Mouse (Mus musculus): ENCODE data around the gene Gm10271.
A peak's percentile ranks its signal among the peaks of the same experiment; 100 is the strongest.

Gm10271 gene

DNA sequence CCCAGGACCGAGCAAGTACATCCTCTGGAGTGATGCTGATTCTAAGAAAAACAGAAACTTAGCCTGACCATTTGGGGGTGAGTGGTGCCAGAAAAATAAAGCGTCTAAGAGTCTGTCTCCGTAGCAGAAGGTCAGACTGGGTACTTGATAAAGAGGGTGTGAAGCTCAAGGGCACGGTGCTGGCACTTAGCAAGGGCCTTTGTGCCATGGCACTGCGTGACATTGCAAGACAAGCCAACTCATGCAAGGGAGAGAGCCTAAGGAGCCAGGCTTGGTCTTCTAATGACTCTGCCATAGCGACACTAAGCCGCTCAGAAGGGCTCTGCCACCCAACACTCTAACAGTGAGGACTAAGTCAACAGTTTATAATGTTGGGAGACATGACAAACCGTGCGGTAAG lies 6.4 kb upstream of the Gm10271 start:
- no peak for DNase-seq (ENCODE audit: low spot score)

DNA sequence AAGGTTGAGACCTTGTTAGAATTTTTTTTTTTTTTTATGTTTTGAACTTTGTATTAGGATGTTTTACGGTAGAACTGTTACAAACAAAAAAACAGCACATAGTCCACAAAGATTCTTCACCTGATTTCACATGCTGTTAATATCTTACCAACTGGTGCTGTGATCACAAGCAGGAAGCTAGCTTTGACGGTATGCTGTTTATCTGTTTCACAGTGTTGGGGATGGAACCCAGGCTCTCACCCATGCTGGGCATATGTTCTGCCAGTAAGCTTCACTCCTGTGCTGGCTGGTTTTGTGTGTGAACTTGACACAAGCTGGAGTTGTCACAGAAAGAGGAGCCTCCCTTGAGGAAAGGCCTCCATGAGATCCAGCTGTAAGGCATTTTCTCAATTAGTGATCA lies 5.4 kb upstream of the Gm10271 start:
- no peak for DNase-seq (ENCODE audit: low spot score)

DNA sequence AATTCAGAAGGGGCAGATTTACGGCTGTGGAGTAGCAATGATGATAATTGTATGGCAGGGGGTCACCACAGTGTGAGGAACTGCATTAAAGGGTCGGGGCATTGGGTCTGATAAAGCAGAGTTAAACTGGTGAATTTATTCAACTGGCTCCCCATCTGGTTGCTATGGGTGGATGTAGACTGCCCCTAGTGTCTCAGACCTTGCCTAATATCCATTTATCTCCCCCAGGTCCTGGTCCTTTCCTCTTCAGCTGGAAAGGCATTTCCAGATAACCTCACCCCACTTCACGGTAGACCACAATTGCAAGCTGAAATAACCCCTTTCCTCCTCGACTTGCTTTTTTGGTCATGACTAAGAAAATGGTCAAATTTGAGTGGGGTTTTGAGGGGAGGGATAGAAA lies 5.0 kb upstream of the Gm10271 start:
- no peak for DNase-seq (ENCODE audit: low spot score)

DNA sequence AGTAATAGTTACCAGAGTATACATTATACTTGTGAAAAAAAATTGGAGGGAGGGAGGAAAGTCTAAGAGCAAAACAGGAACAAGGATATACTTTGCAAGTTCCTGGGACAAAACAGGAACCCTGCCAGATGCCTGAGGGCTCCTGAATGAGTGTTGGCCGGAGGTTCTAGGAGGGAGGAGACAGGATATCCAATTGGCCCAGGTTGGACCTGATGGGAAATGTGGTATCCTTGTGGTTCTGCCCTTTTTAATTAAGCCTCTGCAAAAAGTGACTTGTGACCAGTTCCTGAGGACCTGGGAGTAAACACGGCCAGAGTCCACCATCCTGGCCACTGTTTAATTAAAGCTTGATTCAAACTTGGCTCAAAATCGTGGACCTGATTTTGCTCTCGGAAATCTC lies 3.7 kb downstream of the Gm10271 start:
- no peak for DNase-seq (ENCODE audit: low spot score)

DNA sequence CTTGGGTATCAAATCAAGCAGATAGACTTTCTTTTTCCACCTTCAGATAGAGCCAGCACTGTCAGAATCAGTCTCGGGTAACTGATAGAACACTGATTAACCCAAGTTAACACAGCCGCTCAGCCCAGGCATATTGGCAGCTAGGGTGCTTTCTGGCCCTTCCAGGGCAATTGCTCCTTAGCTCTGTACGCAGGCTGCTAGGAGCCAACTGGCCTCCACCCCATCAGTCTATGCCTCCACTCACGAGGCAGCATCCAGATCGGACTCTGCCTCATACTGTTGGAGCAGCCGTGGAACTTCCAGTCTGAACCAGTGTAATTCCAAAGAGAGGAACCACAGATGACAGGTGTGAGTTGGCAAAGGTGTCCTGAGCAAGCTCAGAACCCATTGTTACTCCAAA lies 6.3 kb downstream of the Gm10271 start:
- DNase-seq (ENCODE audit: low spot score): no peak

DNA sequence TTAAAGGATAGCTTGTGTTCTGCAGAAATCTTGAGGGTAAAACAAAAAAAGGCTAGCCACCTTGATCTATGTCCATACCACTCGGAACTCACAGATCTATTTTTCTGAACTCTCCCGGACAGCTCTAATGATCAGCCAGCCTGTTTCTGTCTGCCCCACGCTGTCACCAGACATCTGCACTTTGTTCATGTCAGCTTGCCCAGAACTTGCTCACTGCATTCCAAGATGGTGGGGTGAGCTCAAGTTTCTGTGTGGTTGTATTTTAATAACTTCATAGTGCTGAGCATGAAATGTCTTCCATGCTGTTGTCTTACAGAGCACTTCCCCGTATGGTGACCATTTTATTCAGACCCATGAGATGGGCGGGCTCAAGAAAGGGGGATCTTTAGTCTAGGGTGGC lies 7.1 kb downstream of the Gm10271 start:
- DNase-seq (ENCODE audit: low spot score): no peak

DNA sequence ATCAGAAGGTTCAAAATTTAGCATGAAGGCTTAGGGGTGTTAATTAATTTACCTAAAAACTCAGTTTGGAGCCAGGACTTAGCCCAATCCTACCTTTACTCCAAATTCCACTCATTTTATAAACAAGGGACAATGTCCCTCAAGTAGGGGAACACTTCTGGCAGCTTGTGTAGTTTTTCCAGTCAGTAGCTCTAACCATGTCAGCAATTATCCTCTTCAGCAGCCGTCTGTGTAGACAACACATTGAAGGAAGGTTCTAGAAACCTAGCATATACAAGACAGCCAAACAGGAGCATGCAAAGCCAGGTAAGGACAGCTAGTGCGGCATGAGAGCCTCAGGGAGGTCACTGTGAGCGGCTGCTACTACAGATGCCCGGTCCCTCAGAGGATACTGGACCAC lies 7.8 kb downstream of the Gm10271 start:
- no peak for DNase-seq (ENCODE audit: low spot score)

DNA sequence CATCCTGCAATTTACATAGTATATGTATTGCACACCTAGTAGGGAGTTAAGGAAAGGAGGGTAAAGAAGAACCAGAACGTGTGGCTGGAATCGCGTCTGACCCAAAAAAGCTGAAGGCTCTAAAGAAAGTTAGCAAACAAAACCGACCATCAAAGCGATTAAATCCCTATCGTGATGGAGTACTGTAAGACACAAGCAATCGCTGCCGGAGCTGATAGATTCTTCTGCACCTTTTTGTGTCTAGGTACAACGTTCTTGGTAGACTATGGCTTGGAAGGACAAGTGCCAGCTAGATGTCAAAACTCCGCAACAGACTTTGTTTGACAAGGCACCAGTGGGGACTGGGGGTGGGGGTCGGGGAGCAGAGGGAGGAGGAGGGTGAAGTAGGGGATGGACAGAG lies 8.3 kb downstream of the Gm10271 start:
- no peak for DNase-seq (ENCODE audit: low spot score)

DNA sequence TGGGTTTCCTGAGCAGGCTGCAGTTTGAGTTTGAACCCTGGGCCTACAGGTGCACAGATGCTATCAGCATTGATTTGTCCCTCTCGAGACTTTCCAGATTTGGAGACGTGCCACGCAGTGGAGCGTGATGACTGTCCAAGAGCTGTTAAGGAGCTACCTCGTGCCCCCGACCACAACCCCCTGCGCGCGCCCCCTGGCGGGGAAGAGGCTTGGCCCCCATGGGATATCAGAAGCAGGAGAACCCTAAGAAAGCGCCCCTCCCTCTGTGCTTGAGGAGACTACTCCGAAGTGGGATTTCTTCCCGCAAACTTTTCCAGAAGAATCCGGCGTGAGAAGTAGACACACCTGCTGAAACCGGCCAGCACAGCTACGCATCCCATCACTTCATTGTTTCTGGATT lies 9.6 kb downstream of the Gm10271 start:
- DNase-seq (ENCODE audit: low spot score): no peak

DNA sequence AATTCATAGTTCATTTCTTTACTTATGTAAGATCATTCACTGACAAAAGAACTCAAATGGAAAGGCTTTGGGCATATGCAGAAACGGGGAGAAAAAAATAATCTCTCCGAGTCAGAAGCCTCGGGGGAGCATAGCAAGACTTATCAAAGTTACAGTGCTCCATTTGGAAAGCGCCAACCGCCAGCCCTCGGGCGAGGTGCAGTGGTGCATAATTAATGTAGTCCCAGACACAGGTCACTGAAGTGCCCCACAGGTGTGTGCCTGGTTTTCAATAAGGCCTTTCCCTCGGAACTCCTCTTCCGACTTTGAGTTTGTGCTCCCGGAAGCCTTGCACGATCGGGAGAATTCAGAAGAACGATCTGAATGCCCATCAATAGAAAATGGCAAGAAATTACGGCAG lies 10.3 kb downstream of the Gm10271 start:
- DNase-seq (ENCODE audit: low spot score): no peak

DNA sequence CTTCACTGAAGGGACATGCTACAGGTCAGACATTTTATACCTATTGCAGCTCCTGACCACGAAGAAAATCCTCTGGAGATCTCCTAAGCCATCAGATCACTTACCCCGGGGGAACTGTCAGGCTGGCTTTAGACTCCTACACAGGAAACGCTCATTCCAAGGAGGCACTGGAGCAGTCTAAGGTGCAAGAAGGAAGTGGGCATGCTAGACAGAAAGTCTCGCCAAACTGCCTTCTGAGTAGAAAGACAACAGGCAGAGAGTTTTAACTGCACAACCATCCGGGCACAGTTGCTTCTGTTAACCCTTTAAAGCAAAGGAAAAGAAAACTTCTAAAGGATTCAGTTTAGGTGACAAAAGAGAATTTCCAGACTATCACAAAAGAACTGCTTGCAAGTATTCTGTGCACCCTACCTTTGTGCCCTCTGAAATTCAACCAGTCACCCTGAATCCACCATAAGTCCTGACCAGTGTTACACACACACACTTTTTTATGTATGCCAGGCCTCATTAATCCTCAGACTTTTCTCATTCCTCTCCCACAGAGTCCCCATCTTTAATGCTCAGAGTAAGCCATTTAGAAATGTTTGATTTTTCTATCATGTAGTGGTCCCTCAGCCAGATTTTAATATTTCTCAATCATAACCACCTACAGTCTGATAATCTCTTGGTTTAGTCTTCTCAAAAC lies 14.4 kb downstream of the Gm10271 start:
- no peak for DNase-seq (ENCODE audit: low spot score)

DNA sequence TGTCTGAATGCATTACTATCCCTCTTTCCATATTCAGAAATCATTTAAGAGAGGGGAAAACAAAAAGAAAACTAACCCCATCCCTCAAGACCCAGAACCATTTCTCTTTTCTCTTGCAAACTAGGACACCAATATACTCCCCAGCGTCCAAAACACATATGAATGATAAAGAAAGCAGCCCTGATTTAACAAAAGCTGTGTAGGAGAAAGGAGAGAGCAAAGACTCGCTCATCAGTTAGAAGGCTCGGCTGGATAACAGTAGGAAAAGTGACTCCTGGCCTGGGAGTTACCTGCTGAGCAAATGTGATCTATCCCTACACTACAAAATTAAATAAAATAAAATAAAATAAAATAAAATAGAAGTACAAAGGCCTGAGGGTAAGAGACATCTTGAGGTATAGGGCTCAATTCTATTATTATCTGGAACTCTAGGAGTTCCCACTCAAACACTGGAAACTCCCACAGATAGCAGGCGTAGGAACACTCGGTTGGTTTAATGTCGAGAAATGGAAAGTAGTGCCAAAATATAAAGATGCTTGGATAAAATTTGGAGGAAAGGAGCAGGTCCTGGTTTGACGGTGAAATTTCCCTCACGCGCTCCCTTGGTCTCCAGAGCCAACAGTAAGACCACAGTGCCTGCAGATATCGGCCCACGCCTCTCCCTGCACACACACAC lies 15.8 kb downstream of the Gm10271 start:
- no peak for DNase-seq (ENCODE audit: low spot score)

DNA sequence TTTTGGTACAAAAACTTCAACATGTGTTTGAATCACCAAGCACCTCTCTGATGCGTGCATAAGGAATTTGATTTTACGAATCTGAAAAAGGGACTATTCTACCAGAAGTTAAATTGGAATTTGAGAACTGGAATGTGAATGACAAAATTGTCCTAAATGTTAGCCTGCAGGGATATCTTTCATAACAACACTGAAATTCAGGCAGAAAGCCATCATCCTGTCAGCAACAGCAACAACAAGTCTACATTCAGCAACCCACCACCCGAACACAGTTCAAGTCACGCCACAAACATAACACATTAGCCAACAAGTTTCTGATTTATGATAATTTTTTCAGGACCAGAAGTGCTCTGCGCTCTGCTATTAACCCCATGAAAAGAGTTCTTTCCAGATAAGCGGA lies 17.2 kb downstream of the Gm10271 start:
- no peak for DNase-seq (ENCODE audit: low spot score)

DNA sequence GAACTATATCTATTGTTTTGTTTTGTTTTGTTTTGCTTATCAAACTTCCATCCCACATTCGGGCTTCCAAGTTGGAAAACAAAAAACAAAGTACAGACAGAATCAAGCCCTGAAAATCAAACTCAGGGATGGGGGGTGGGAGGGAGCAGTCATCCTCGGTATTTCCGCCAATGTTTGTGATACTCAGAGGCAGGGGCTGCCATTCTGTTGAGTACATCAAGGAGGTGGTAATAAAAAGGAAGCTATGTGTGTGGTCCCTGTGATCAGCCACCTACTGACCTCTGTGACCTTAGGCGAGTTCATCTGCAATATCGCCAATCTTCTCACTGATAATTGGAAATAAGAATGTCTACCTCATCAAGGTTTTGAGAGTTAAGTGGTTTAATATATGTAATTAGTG lies 21.5 kb downstream of the Gm10271 start:
- no peak for DNase-seq (ENCODE audit: low spot score)

DNA sequence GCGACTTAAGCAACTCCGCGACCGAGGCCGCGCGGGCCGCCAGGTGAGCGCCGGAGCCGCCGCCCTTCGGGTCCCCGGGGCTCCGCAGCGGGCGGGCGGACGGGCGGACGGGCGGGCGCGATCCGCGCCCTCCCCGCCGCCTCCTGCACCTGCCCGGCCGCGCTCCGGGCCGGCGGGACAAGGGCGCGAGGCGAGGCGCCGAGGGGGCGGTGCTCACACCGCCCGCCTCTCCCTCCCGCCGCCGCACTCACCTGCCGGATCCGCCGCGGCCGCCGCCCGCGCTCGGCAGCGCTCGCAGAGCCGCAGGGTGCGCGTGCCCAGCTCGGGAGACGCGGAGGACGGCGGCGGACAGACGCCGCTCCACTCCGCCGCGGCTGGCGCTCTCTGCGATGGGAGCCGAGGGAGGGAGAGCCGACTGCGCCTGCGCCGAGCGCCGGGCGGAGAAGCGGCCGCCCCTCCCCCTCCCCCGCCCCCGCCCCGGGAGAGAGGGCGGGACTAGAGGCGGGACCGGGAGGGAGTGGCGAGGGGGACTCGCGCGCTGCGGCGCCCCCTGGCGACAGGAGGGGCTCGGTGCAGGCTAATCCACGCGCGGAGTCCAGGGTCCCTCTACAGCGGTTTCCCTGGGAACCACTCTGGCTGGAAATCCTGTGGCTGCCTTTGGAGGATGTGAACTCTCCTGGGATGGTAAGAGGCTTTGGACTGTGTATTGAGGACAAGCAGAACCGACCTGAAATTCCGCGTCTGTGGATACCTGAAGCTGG lies 22.2 kb downstream of the Gm10271 start, which contains the start of gene Rab3ip:
Rab3ip (minus strand) TSS at position 761 of the 761 bp plus-strand sequence.
- DNase-seq (ENCODE audit: low spot score): peak; percentile 84

DNA sequence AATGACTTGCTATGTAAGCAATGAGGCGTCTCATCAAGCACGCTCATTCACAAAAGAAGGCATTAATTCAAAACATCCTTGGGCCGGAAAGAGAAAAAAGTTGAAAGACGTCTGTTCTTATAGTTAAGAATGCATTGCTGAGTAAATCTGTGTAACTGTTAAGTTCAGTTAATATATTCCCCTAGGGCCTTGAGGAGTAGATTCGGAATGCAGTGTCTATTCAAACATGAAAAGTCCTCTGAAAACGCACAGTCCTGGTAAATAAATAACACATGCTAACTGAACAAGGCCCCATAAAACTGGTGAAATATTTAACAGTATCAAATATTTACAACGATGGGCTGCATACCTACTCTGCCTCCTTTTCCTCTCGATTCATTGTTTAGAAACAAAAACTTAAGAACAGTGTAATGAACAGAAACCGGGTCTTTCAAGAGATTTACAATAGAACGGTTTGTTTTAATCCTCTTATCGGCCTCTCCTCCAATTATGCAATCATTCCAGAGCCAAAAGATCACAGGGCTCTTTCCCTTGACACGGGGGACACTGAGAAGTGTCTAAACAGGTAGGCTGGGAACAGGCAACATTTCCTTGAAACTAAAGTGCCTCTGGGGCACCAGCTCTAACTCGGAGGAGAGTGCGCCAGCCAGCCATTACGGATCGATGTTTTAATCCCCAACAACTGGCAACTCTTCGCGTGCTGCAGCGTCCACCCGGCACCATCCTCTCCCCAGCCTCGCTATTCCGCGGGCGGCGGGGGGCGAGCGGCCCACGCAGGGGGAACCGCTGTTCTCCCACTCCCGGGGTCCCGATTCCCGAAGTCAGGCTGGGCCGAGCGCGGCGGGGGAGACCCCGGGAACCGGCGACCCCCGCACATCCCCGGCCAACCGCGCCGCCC lies 23.0 kb downstream of the Gm10271 start:
- no peak for DNase-seq (ENCODE audit: low spot score)

DNA sequence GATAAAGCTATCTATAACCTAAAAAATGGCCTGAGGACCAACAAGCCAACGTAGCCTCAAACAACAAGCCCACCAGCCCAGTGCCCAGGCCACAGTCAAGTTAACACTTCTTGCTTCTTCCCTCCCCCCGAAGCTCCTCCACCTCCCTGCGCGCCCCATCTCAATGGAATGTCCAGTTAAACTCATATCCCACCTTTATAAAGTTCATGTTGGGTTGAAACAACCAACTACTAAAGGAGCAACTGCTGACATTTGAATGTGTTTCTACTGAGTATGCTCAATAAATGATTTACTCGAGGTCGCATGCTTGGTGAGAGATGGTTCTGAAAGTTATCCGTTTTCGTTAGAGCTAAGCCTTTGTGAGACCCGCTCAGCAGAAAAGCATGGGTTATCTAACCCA lies 24.0 kb downstream of the Gm10271 start:
- no peak for DNase-seq (ENCODE audit: low spot score)

DNA sequence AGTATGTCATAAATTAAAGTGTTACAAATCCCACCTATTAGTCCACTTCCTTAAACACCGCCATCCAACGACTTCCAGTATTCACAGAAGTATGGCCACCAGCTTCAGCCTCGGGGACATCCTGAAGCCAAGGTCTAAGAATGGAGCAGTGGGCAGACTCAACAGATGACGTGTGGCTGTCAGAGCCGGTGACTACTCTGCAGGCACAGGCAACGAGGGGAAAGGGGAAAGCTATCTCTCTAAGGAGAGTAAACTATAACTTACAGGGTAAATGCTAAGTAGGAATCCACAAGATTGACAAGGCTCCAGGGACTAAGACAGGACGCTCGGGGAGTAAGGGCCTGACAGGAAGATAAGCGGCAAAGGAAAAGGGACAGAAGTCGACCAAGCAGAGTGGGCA lies 27.5 kb downstream of the Gm10271 start:
- DNase-seq (ENCODE audit: low spot score): no peak

DNA sequence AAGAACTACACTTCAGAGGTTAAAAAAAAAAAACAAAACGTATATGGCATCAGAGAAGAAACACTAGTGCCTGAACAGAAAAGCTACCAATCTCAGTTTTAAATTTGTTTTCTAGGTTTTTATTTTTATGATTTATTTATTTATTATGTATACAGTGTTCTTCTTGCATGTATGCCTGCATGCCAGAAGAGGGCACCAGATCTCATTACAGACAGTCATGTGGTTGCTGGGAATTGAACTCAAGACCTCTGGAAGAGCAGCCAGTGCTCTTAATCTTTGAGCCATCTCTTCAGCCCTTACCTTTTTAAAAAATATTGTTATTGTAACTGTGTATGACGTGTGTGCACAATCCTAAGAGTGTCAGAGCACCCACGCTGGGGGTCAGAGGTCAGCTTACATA lies 28.3 kb downstream of the Gm10271 start:
- DNase-seq (ENCODE audit: low spot score): no peak

DNA sequence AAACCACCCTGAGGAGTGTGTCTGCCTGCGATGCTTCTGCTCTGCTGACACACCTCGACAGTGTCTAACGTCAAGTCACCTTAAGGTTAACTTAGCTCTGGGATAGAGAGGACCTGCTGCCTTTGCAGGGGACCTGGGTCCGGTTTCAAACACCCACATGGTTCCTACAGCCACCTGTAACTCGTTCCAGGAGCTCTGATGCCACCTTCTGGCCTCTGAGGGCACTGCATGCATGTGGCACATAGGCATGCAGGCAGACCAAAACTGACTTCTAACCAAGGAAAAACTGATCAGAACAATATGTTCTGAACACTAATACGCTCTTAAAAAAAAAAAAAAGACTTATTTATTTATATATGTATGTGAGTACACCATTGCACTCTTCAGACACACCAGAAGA lies 29.4 kb downstream of the Gm10271 start:
- peak; percentile 27 for DNase-seq (ENCODE audit: low spot score)

DNA sequence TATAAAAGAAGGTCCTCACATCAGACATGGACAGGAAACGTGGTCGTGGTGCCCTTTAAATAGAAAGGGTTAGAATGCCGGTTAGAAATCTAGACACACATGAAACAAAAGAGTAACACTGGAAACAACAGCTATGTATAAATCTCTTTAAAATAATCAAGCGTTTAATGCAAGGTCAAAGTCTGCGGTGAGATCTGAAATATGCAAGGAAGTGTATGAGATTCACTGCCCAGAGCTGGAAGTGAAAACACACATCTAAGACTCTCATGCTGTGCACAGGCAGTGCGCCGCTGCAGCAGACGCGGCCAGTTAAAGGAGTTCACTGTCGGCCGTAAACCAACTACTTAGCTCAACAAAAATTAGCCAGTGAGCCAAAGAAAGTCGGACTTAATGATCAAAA lies 37.4 kb downstream of the Gm10271 start:
- no peak for DNase-seq (ENCODE audit: low spot score)

DNA sequence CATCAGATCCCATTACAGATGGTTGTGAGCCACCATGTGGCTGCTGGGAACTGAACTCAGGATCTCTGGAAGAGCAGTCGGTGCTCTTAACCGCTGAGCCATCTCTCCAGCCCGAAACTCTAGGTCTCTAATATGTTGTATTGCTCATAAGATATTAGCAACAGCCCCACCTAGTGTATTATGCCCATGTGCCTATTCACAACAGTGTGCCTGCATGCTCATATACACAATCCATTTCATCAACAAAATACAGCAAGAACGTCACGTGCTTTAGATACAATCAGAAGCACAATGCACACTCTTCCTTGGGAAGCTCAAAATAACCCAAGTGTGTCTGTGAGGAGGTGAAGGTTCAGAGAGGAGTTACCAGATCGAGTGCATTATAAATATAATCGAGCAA lies 38.6 kb downstream of the Gm10271 start:
- DNase-seq (ENCODE audit: low spot score): no peak
